23 mouse cellular contexts compared by ENCODE assay signal in genomic region chrX:12686071-12686470, GRCm38 (mm10).
"Had no signal": no experiment of that assay in that cellular context is flagged by ENCODE, and none has a peak within 500 bp of the region (broad histone marks: within the 10 kb centered on the region; RNA-seq: fewer than 3 reads in every experiment).

No protein-coding gene starts in this region.

- DNase-seq: left cerebral cortex, postnatal 4 days; liver, embryonic 13.5 days; liver, postnatal 0 days; lung, adult 2 months; lung, postnatal 14 days; midbrain, embryonic 14.5 days had no signal

- H3K9ac ChIP-seq: limb, embryonic 12.5 days; limb, embryonic 13.5 days; limb, embryonic 15.5 days; liver, embryonic 12.5 days; liver, embryonic 13.5 days; liver, embryonic 14.5 days; liver, embryonic 15.5 days; liver, postnatal 0 days; lung, embryonic 14.5 days; lung, embryonic 15.5 days; midbrain, embryonic 12.5 days; midbrain, embryonic 13.5 days; midbrain, embryonic 15.5 days had no signal

- H3K4me1 ChIP-seq: limb, embryonic 10.5 days; limb, embryonic 12.5 days; limb, embryonic 13.5 days; limb, embryonic 15.5 days; liver, embryonic 12.5 days; liver, embryonic 13.5 days; liver, embryonic 15.5 days; lung, embryonic 15.5 days; megakaryocyte, embryonic 14.5 days; midbrain, embryonic 10.5 days; midbrain, embryonic 12.5 days; midbrain, embryonic 13.5 days; midbrain, embryonic 15.5 days had no signal

- H3K27ac ChIP-seq: left cerebral cortex, adult 2 months; limb, embryonic 10.5 days; limb, embryonic 12.5 days; limb, embryonic 13.5 days; limb, embryonic 15.5 days; liver, embryonic 12.5 days; liver, embryonic 13.5 days; liver, embryonic 14.5 days; liver, embryonic 15.5 days; lung, embryonic 15.5 days; macrophage; midbrain, embryonic 10.5 days; midbrain, embryonic 12.5 days; midbrain, embryonic 13.5 days; midbrain, embryonic 15.5 days had no signal

- H3K4me3 ChIP-seq: left cerebral cortex, adult 2 months; limb, embryonic 10.5 days; limb, embryonic 12.5 days; limb, embryonic 13.5 days; limb, embryonic 15.5 days; liver, embryonic 12.5 days; liver, embryonic 13.5 days; liver, embryonic 15.5 days; lung, embryonic 15.5 days; megakaryocyte, embryonic 14.5 days; midbrain, embryonic 10.5 days; midbrain, embryonic 12.5 days; midbrain, embryonic 13.5 days; midbrain, embryonic 15.5 days; myocyte had no signal

- H3K27me3 ChIP-seq: limb, embryonic 12.5 days; limb, embryonic 13.5 days; limb, embryonic 15.5 days; liver, embryonic 12.5 days; liver, embryonic 13.5 days; liver, embryonic 15.5 days; lung, embryonic 15.5 days; megakaryocyte, embryonic 14.5 days; midbrain, embryonic 12.5 days; midbrain, embryonic 13.5 days; midbrain, embryonic 15.5 days had no signal
